Mouse (Mus musculus) bone marrow, adult 2 months (tissue): Measurements from ENCODE around the gene Ergic1.

ENCODE experiments used
- CTCF ChIP-seq: fragments of 200-500 bp; IDR thresholded peaks from 2 replicates; pipeline ENCODE4 v1.5.1; 2011; ENCODE audit warnings: low read length, control low read depth; ENCODE audit not compliant: control insufficient read depth, insufficient read depth
- POLR2A ChIP-seq: fragments of 200-500 bp; IDR thresholded peaks from 2 replicates; pipeline ENCODE4 v1.6.1; 2011; ENCODE audit warnings: low read depth, mild to moderate bottlenecking, control low read depth, low read length, borderline replicate concordance; ENCODE audit not compliant: control insufficient read depth

GRCm38 (mm10) chr17:26638655-26639054, 77.4 kb downstream of the Ergic1 start:
- TF ChIP-seq CTCF = peak; percentile 99
- TF ChIP-seq POLR2A = no peak
